Mouse (Mus musculus) liver, adult 2 months (tissue): ENCODE measurements around the gene 6030408B16Rik. TPM values are rescaled to one million over a fixed set of nuclear protein-coding genes. Genes with fewer than 3 reads are reported as not detected.
A peak's percentile ranks its signal among the peaks of the same experiment; 100 is the strongest.

Experiments used
- DNase-seq: peaks from one replicate; pipeline ENCODE4 v3.0.0-alpha.2; 2011; ENCODE audit warnings: low read depth, low spot score; ENCODE audit errors: extremely low read depth
- H3K27ac ChIP-seq: fragments of 200-500 bp; replicated peaks from 2 replicates; pipeline ENCODE4 v1.5.1; 2012; ENCODE audit warnings: low read depth, mild to moderate bottlenecking, control low read depth, inconsistent platforms, low read length; ENCODE audit not compliant: insufficient read depth
- H3K27me3 ChIP-seq: fragments of 200-500 bp; 2 replicates; pipeline ENCODE4 v1.6.1; 2012; ENCODE audit warnings: mild to moderate bottlenecking, moderate library complexity, low read length, inconsistent platforms; ENCODE audit not compliant: control insufficient read depth, insufficient read depth
- H3K36me3 ChIP-seq: fragments of 200-500 bp; 2 replicates; pipeline ENCODE4 v1.6.1; 2012; ENCODE audit warnings: low read length, inconsistent platforms; ENCODE audit not compliant: control insufficient read depth, insufficient read depth
- H3K4me1 ChIP-seq: fragments of 200-500 bp; 2 replicates; pipeline ENCODE4 v1.6.1; 2011; ENCODE audit warnings: low read length; ENCODE audit not compliant: control insufficient read depth, insufficient read depth
- H3K4me3 ChIP-seq: fragments of 200-500 bp; 2 replicates; pipeline ENCODE4 v1.5.1; 2011; ENCODE audit warnings: low read depth, mild to moderate bottlenecking, control low read depth, low read length, moderate library complexity; ENCODE audit not compliant: insufficient read depth
- H3K79me2 ChIP-seq: fragments of 200-500 bp; 2 replicates; pipeline ENCODE4 v1.6.1; 2012; ENCODE audit warnings: inconsistent platforms, mild to moderate bottlenecking, low read length, moderate library complexity; ENCODE audit not compliant: control insufficient read depth, insufficient read depth
- H3K9ac ChIP-seq: fragments of 200-500 bp; 2 replicates; pipeline ENCODE4 v1.6.1; 2012; ENCODE audit warnings: low read depth, mild to moderate bottlenecking, control low read depth, inconsistent platforms, low read length
- CTCF ChIP-seq: fragments of 200-500 bp; IDR thresholded peaks from 2 replicates; pipeline ENCODE4 v1.5.1; 2011; ENCODE audit warnings: low read depth, low read length, control low read depth
- POLR2A ChIP-seq: fragments of 200-500 bp; IDR thresholded peaks from 2 replicates; pipeline ENCODE4 v1.6.1; 2011; ENCODE audit warnings: low read length, control low read depth; ENCODE audit not compliant: insufficient read depth; ENCODE audit errors: extremely low read depth
- WGBS: fragments of 180-500 bp; shearing (Covaris S2); methylation state at CpG from one replicate; pipeline ENCODE4 v1.1.7; 2018; 5-methylcytosine and 5-hydroxymethylcytosine counted together
- polyA plus RNA-seq: library from polyadenylated mRNA; depleted of rRNA; stranded (reverse); fragments of >200 nt; gene quantifications from 2 replicates; pipeline ENCODE4 v1.2.3, GENCODE M21; 2012
- total RNA-seq: library from RNA; depleted of rRNA; stranded (reverse); fragments of >200 nt; gene quantifications from 2 replicates; pipeline ENCODE4 v1.2.3, GENCODE M21; 2014

6030408B16Rik gene
- total and polyA plus RNA-seq, 2 experiments: not detected

DNA sequence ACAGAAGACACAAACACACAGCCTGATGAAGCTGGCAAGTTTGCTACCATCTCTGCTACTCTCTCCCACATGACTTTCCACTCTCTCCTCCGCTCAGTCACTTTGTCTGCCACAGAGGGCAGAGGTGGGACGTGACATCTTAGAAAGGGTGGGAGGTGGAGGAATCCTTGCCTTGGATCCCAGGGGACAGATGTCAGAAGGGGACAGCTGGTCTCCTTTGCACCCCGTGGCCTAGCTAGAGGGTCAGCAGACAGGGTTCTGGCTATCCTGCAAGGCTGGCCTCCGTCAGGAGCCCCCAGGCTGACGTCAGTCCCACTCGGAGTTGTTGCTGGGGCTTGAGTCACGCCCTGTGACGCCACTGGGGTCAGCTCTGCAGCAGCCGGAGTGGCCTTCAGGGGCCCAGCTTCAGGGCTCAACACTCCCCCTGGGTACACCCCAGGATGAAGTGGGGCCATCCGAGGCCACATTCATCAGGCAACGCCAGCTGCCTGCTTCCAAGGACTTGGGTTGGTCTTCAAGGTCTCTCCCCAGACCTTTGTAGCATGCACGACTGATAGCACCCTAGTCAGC, 13.5 kb upstream of the 6030408B16Rik start:
- H3K79me2 ChIP-seq: peaks cover 4% of the 10 kb centered on the region
- no peak overlapping the region for H3K27ac ChIP-seq
- no peak for DNase-seq
- no peaks in the 10 kb centered on the region; the same call in 1 of the 2 replicates for H3K4me1 ChIP-seq
- TF ChIP-seq CTCF (no peak), POLR2A (no peak)
- no peak overlapping the region for H3K4me3 ChIP-seq
- WGBS: 81% methylated on average over 12 of the region's 12 CpGs
- H3K36me3 ChIP-seq: no peaks in the 10 kb centered on the region
- no peak overlapping the region for H3K9ac ChIP-seq
- no peaks in the 10 kb centered on the region for H3K27me3 ChIP-seq

GRCm38 (mm10) chr15:101282471-101282870, 10.5 kb upstream of the 6030408B16Rik start:
- Histone ChIP-seq H3K9ac (no peak overlapping the region), H3K4me3 (no peak overlapping the region), H3K27me3 (no peaks in the 10 kb centered on the region), H3K36me3 (no peaks in the 10 kb centered on the region), H3K27ac (no peak overlapping the region), H3K4me1 (peaks cover 21% of the 10 kb centered on the region), H3K79me2 (peaks cover 15% of the 10 kb centered on the region)
- DNase-seq: no peak
- WGBS: 75% methylated on average over 5 of the region's 5 CpGs
- TF ChIP-seq POLR2A: no peak
- no peak for TF ChIP-seq CTCF

DNA sequence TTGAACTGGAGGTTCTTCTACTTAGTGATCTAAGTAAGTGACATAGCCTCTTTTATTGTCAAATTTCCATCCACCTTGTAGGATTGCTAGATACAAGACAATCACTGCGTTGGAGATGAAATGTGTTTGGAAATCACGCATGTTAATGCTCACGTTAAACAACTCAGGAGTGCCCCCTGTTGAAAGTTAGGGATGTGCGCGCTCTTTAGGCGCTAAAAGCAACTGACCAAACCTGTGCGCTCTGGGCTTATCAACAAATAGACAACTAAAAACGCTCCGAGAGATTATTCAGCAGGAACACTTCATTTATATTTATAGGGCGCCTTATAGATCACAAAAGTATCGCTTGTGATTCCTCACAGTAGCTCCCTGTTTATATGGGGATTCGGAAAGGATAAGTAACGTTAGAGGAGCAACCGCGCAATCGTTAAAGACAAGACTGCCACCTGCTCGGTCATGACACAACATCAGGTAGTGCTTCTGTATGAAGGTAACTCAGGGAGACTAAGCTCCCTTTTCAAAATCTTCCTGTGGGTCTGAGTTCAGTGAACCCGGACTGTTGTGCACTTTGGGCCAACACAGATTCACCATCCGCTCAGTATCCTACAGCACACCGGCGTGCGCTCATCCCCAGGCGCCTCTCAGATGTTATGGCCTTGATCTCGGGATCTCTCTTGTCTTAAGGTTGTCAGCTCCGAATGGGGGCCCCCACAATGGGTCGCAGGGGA, 9.7 kb upstream of the 6030408B16Rik start:
- Histone ChIP-seq H3K36me3 (0 out of 2 replicates have a peak, but pooled peaks cover 2% of the 10 kb centered on the region), H3K4me1 (peaks cover 27% of the 10 kb centered on the region), H3K79me2 (peaks cover 15% of the 10 kb centered on the region), H3K9ac (peak overlapping the region; percentile 79), H3K27me3 (no peaks in the 10 kb centered on the region), H3K4me3 (peak overlapping the region; percentile 95), H3K27ac (peak overlapping the region; percentile 68)
- WGBS: 1% methylated on average over 26 of the region's 26 CpGs
- DNase-seq: peak; percentile 72
- peak; percentile 61 for TF ChIP-seq CTCF
- TF ChIP-seq POLR2A: no peak

DNA sequence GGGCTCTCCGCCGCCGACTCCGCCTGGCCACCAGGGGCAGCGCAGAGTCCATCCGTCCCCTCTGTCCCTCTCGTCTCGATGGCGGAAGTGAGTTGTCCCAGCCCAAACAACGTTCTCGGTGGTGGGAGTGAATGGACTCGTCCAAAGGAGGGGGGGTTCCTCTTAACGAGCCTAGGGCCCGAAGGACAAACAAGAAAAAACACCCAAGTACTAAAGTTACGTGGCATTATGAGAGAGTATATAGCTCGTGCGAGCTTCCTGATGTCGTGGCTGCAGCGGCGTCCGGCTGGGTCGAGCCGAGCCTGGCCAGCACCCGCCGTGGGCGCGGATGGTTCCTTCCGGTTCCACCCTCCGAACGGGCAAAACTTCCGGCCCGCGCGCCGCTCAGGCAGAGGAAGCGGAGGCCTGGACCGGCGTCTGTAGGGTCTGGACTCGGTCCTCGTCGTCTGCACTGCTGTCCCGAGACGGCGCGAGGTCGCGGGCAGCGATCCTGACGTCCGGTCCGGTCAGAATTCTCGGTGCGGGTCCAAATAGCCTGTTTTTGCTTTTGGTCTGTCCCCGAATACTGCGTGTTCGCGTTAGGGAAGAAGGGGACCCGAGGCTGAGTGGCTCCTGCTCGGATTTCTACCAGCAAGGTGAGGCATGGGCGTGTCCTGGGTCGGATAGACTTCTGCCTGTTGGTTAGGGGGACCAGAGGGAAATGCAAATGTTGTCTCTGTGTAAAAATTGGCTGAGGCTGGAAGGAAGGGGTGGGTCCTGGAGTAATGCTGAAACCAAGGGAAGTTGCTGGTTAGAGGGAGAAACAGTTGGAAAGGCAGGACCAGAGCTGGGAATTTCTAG, 8.9 kb upstream of the 6030408B16Rik start, which contains the start of gene Atg101:
Gene Atg101 (plus strand): TSS at position 362 of the 840 bp plus-strand sequence.
- Histone ChIP-seq H3K27me3 (no peaks in the 10 kb centered on the region), H3K36me3 (peaks cover 8% of the 10 kb centered on the region; the same call in 1 of the 2 replicates), H3K27ac (peak within 1 kb of the TSS; percentile 91), H3K79me2 (peaks cover 15% of the 10 kb centered on the region), H3K4me3 (peak within 1 kb of the TSS; percentile 95), H3K9ac (peak within 1 kb of the TSS; percentile 93), H3K4me1 (peaks cover 27% of the 10 kb centered on the region)
- peak; percentile 84 for DNase-seq
- WGBS: under 1% methylated on average over 61 of the region's 61 CpGs
- TF ChIP-seq POLR2A (peak; percentile 94), CTCF (peak; percentile 92)

GRCm38 (mm10) chr15:101286129-101286770, 6.8 kb upstream of the 6030408B16Rik start:
- TF ChIP-seq POLR2A (no peak), CTCF (peak; percentile 83)
- Histone ChIP-seq H3K4me1 (peaks cover 27% of the 10 kb centered on the region), H3K27ac (peak overlapping the region; percentile 91), H3K27me3 (no peaks in the 10 kb centered on the region), H3K4me3 (peak overlapping the region; percentile 70), H3K79me2 (peaks cover 15% of the 10 kb centered on the region), H3K9ac (peak overlapping the region; percentile 77), H3K36me3 (peaks cover 21% of the 10 kb centered on the region)
- WGBS: 28% methylated on average over 9 of the region's 9 CpGs
- DNase-seq: peak; percentile 96
